Mouse (Mus musculus) liver, adult 2 months (tissue): ENCODE measurements around the gene Gm42421. TPM values are rescaled to one million over a fixed set of nuclear protein-coding genes. Genes with fewer than 3 reads are reported as not detected.

Source experiments
- DNase-seq: peaks from one replicate; pipeline ENCODE4 v3.0.0-alpha.2; 2011; ENCODE audit warnings: low read depth, low spot score; ENCODE audit errors: extremely low read depth
- H3K27ac ChIP-seq: fragments of 200-500 bp; replicated peaks from 2 replicates; pipeline ENCODE4 v1.5.1; 2012; ENCODE audit warnings: low read depth, mild to moderate bottlenecking, control low read depth, inconsistent platforms, low read length; ENCODE audit not compliant: insufficient read depth
- H3K27me3 ChIP-seq: fragments of 200-500 bp; 2 replicates; pipeline ENCODE4 v1.6.1; 2012; ENCODE audit warnings: mild to moderate bottlenecking, moderate library complexity, low read length, inconsistent platforms; ENCODE audit not compliant: control insufficient read depth, insufficient read depth
- H3K36me3 ChIP-seq: fragments of 200-500 bp; 2 replicates; pipeline ENCODE4 v1.6.1; 2012; ENCODE audit warnings: low read length, inconsistent platforms; ENCODE audit not compliant: control insufficient read depth, insufficient read depth
- H3K4me1 ChIP-seq: fragments of 200-500 bp; 2 replicates; pipeline ENCODE4 v1.6.1; 2011; ENCODE audit warnings: low read length; ENCODE audit not compliant: control insufficient read depth, insufficient read depth
- H3K4me3 ChIP-seq: fragments of 200-500 bp; 2 replicates; pipeline ENCODE4 v1.5.1; 2011; ENCODE audit warnings: low read depth, mild to moderate bottlenecking, control low read depth, low read length, moderate library complexity; ENCODE audit not compliant: insufficient read depth
- H3K79me2 ChIP-seq: fragments of 200-500 bp; 2 replicates; pipeline ENCODE4 v1.6.1; 2012; ENCODE audit warnings: inconsistent platforms, mild to moderate bottlenecking, low read length, moderate library complexity; ENCODE audit not compliant: control insufficient read depth, insufficient read depth
- H3K9ac ChIP-seq: fragments of 200-500 bp; 2 replicates; pipeline ENCODE4 v1.6.1; 2012; ENCODE audit warnings: low read depth, mild to moderate bottlenecking, control low read depth, inconsistent platforms, low read length
- CTCF ChIP-seq: fragments of 200-500 bp; IDR thresholded peaks from 2 replicates; pipeline ENCODE4 v1.5.1; 2011; ENCODE audit warnings: low read depth, low read length, control low read depth
- POLR2A ChIP-seq: fragments of 200-500 bp; IDR thresholded peaks from 2 replicates; pipeline ENCODE4 v1.6.1; 2011; ENCODE audit warnings: low read length, control low read depth; ENCODE audit not compliant: insufficient read depth; ENCODE audit errors: extremely low read depth
- WGBS: fragments of 180-500 bp; shearing (Covaris S2); methylation state at CpG from one replicate; pipeline ENCODE4 v1.1.7; 2018; 5-methylcytosine and 5-hydroxymethylcytosine counted together
- polyA plus RNA-seq: library from polyadenylated mRNA; depleted of rRNA; stranded (reverse); fragments of >200 nt; gene quantifications from 2 replicates; pipeline ENCODE4 v1.2.3, GENCODE M21; 2012
- total RNA-seq: library from RNA; depleted of rRNA; stranded (reverse); fragments of >200 nt; gene quantifications from 2 replicates; pipeline ENCODE4 v1.2.3, GENCODE M21; 2014

Gm42421 gene
- total and polyA plus RNA-seq, 2 experiments = not detected

- Histone ChIP-seq H3K9ac (no peak overlapping the region), H3K36me3 (no peaks in the 10 kb centered on the region), H3K4me1 (no peaks in the 10 kb centered on the region), H3K79me2 (no peaks in the 10 kb centered on the region), H3K27me3 (no peaks in the 10 kb centered on the region), H3K27ac (no peak overlapping the region), H3K4me3 (no peak overlapping the region)
- 87% methylated on average over 14 of the region's 14 CpGs for WGBS
- TF ChIP-seq CTCF (no peak), POLR2A (no peak)
- DNase-seq = no peak
Measured at GRCm38 (mm10) chr5:143943231-143944125, 15.5 kb downstream of the Gm42421 start.

DNA sequence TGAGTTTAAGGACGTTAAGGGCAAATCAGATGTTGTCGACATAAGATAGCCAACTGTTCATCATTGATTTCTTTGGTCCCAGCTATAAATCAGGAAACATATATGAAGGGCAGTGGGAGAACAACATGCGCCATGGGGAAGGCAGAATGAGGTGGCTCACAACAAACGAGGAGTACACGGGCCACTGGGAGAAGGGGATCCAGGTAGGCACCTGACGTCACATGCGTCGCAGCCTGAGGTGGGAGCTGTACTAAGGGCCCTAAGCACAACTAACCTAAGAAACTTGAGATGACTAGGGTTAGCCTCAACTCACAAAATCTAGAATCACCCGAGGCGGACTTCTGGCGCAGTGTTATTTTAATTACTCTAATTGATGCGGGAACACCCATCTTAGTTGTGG, 20.4 kb downstream of the Gm42421 start:
- DNase-seq = no peak
- TF ChIP-seq CTCF = no peak
- TF ChIP-seq POLR2A = no peak
- WGBS = 89% methylated on average over 12 of the region's 12 CpGs
- H3K4me1 ChIP-seq = no peaks in the 10 kb centered on the region
- no peaks in the 10 kb centered on the region for H3K79me2 ChIP-seq
- no peak overlapping the region for H3K27ac ChIP-seq
- no peak overlapping the region for H3K9ac ChIP-seq
- H3K27me3 ChIP-seq = no peaks in the 10 kb centered on the region
- no peaks in the 10 kb centered on the region for H3K36me3 ChIP-seq
- no peak overlapping the region for H3K4me3 ChIP-seq

DNA sequence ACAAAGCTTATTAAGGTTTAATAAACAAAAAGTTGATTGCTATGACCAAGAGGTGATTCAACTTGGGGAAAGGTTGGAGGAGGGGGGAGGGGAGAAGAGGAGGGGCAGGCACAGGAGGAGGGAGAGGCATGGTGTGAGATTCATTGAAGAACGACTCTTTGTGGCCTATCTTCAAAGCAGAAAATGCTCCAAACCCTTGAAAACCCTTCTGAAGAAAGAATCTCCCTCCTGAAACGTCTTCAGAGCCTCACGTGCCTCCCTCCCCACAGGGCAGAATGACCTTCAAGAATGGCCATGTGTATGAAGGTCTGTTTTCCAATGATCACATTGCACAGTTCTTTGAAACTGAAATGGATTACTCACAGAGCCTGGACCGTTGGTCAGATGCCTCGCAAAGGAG, 22.0 kb downstream of the Gm42421 start:
- Histone ChIP-seq H3K4me3 (no peak overlapping the region), H3K79me2 (no peaks in the 10 kb centered on the region), H3K4me1 (no peaks in the 10 kb centered on the region), H3K9ac (no peak overlapping the region), H3K27me3 (no peaks in the 10 kb centered on the region), H3K36me3 (no peaks in the 10 kb centered on the region), H3K27ac (no peak overlapping the region)
- WGBS = 60% methylated on average over 5 of the region's 5 CpGs
- TF ChIP-seq CTCF = no peak
- DNase-seq = no peak

DNA sequence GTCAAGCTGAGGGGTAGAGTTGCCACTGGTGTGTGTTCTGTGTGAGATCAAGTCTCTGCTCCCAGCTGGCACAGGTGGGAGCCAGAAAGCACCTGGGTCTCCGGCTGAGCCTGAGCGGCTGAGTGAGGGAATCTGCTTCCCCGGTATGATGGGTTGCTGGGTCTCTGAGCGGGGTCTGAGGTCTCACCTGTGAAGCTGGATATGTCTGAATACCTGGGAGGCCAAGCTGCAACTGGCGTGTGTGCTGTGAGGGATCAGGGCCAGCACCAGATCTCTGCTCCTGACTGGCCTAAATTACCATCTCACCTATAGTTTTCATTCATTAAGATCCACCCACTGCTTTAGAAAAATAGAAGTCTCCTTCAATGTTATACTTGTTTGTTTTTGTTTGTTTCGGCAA, 29.1 kb downstream of the Gm42421 start:
- WGBS = 92% methylated on average over 6 of the region's 6 CpGs
- no peak for TF ChIP-seq CTCF
- TF ChIP-seq POLR2A = no peak
- Histone ChIP-seq H3K9ac (no peak overlapping the region), H3K27ac (no peak overlapping the region), H3K4me1 (no peaks in the 10 kb centered on the region), H3K4me3 (no peak overlapping the region), H3K36me3 (no peaks in the 10 kb centered on the region), H3K27me3 (no peaks in the 10 kb centered on the region), H3K79me2 (no peaks in the 10 kb centered on the region)
- DNase-seq = no peak

- H3K27ac ChIP-seq = no peak overlapping the region
- TF ChIP-seq POLR2A = no peak
- TF ChIP-seq CTCF = no peak
- WGBS = 91% methylated on average over 11 of the region's 11 CpGs
- no peaks in the 10 kb centered on the region for H3K27me3 ChIP-seq
- no peaks in the 10 kb centered on the region for H3K36me3 ChIP-seq
- H3K4me1 ChIP-seq = no peaks in the 10 kb centered on the region
- DNase-seq = no peak
- H3K9ac ChIP-seq = no peak overlapping the region
- H3K79me2 ChIP-seq = no peaks in the 10 kb centered on the region
- no peak overlapping the region for H3K4me3 ChIP-seq
Measured at GRCm38 (mm10) chr5:143959551-143959950, 31.6 kb downstream of the Gm42421 start.

DNA sequence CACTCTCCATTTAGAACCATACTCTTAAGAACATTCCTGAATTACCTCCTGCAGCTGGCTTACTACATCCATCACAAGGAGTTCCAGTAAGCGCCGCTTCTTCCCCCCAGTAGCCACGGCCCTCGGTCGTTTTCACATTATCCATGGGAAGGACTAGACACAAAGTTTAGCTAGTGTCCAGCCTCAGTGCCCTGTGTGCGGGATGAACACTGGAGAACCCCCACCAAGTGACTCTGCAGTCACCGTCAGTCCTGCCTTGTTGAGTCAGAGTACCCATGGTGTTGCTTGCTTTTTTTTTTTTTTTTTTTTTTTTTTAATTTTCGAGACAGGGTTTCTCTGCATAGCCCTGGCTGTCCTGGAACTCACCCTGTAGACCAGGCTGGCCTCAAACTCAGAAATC, 33.2 kb downstream of the Gm42421 start:
- no peaks in the 10 kb centered on the region for H3K4me1 ChIP-seq
- H3K4me3 ChIP-seq = no peak overlapping the region
- no peak for DNase-seq
- H3K36me3 ChIP-seq = no peaks in the 10 kb centered on the region
- H3K79me2 ChIP-seq = no peaks in the 10 kb centered on the region
- H3K27me3 ChIP-seq = no peaks in the 10 kb centered on the region
- no peak overlapping the region for H3K27ac ChIP-seq
- WGBS = 90% methylated on average over 8 of the region's 8 CpGs
- H3K9ac ChIP-seq = no peak overlapping the region
- TF ChIP-seq POLR2A (no peak), CTCF (no peak)
